Mouse (Mus musculus) embryonic fibroblast, embryonic 13.5 days (primary cell): ENCODE results near the gene Calu. TPM values are rescaled to one million over a fixed set of nuclear protein-coding genes. Genes with fewer than 3 reads are reported as not detected.

ENCODE experiments used
- H3K27ac ChIP-seq: 2 replicates; pipeline ENCODE4 v1.5.1; 2012; ENCODE audit warnings: low read length, control low read depth, inconsistent platforms; ENCODE audit not compliant: insufficient read depth
- H3K4me1 ChIP-seq: 2 replicates; pipeline ENCODE4 v1.6.1; 2011; ENCODE audit warnings: low read length; ENCODE audit not compliant: control insufficient read depth, insufficient read depth
- H3K4me3 ChIP-seq: 2 replicates; pipeline ENCODE4 v1.5.1; 2011; ENCODE audit warnings: mild to moderate bottlenecking, control low read depth, low read length; ENCODE audit not compliant: insufficient read depth
- CTCF ChIP-seq: IDR thresholded peaks from 2 replicates; pipeline ENCODE4 v1.5.1; 2011; ENCODE audit warnings: mild to moderate bottlenecking, control low read depth, low read length, moderate library complexity, borderline replicate concordance; ENCODE audit not compliant: insufficient read depth
- POLR2A ChIP-seq: IDR thresholded peaks from 2 replicates; pipeline ENCODE4 v1.6.1; 2011; ENCODE audit warnings: low read depth, mild to moderate bottlenecking, control low read depth, low read length, moderate library complexity
- polyA plus RNA-seq: library from polyadenylated mRNA; stranded (reverse); fragments of >200 nt; gene quantifications from 2 replicates; pipeline ENCODE4 v1.2.4, GENCODE M21; 2011; ENCODE audit warnings: low read depth; ENCODE audit not compliant: missing spikeins, insufficient read length

Calu gene
- polyA plus RNA-seq, 1 experiment, result 1,377 TPM

GRCm38 (mm10) chr6:29402693-29403342 lies 54.9 kb downstream of the Calu start:
- Histone ChIP-seq H3K27ac (no peak overlapping the region), H3K4me1 (no peaks in the 10 kb centered on the region), H3K4me3 (no peak overlapping the region)
- TF ChIP-seq CTCF (no peak), POLR2A (no peak)

GRCm38 (mm10) chr6:29406412-29406811 lies 58.5 kb downstream of the Calu start:
- Histone ChIP-seq H3K27ac (no peak overlapping the region), H3K4me1 (no peaks in the 10 kb centered on the region), H3K4me3 (no peak overlapping the region)
- TF ChIP-seq POLR2A (no peak), CTCF (no peak)

GRCm38 (mm10) chr6:29415446-29415845 lies 67.6 kb downstream of the Calu start:
- no peaks in the 10 kb centered on the region for H3K4me1 ChIP-seq
- TF ChIP-seq POLR2A (no peak), CTCF (no peak)
- H3K4me3 ChIP-seq, result no peak overlapping the region
- no peak overlapping the region for H3K27ac ChIP-seq

GRCm38 (mm10) chr6:29420596-29420995 lies 72.7 kb downstream of the Calu start:
- Histone ChIP-seq H3K27ac (no peak overlapping the region), H3K4me3 (no peak overlapping the region), H3K4me1 (no peaks in the 10 kb centered on the region; the same call in 1 of the 2 replicates)
- no peak for TF ChIP-seq POLR2A
- TF ChIP-seq CTCF, result no peak

- no peak for TF ChIP-seq CTCF
- TF ChIP-seq POLR2A, result no peak
- Histone ChIP-seq H3K4me1 (peaks cover 8% of the 10 kb centered on the region), H3K27ac (no peak overlapping the region), H3K4me3 (no peak overlapping the region)
Observed at GRCm38 (mm10) chr6:29425118-29425517, 77.2 kb downstream of the Calu start.

- no peak for TF ChIP-seq POLR2A
- peaks cover 12% of the 10 kb centered on the region for H3K4me1 ChIP-seq
- H3K4me3 ChIP-seq, result no peak overlapping the region
- H3K27ac ChIP-seq, result no peak overlapping the region
Observed at GRCm38 (mm10) chr6:29426331-29426730, 78.5 kb downstream of the Calu start.

Other genes starting within 250 kb of the Calu start
- gene Rbm28, start 183.1 kb upstream of the Calu start, polyA plus RNA-seq, result 44.9 and 49.9 TPM in 2 replicates
- gene Prrt4, start 168.5 kb upstream of the Calu start, polyA plus RNA-seq, result 0.16 and 0.33 TPM in 2 replicates
- 34.4 and 36.5 TPM in 2 replicates for gene Impdh1, start 131.7 kb upstream of the Calu start, polyA plus RNA-seq
- 25.3 and 27.6 TPM in 2 replicates for gene Hilpda, start 75.6 kb upstream of the Calu start, polyA plus RNA-seq
- gene Fam71f2, start 68.5 kb upstream of the Calu start, polyA plus RNA-seq, result not detected in 2 replicates
- not detected in 2 replicates for gene Fam71f1, start 28.9 kb upstream of the Calu start, polyA plus RNA-seq
- 0.40 and 0.78 TPM in 2 replicates for gene Opn1sw, start 40.4 kb downstream of the Calu start, polyA plus RNA-seq
- gene Ccdc136, start 48.2 kb downstream of the Calu start, polyA plus RNA-seq, result 25.1 and 26.7 TPM in 2 replicates
- 107 and 151 TPM in 2 replicates for gene Flnc, start 85.2 kb downstream of the Calu start, polyA plus RNA-seq
- 131 and 136 TPM in 2 replicates for gene Atp6v1f, start 119.6 kb downstream of the Calu start, polyA plus RNA-seq
- not detected in 2 replicates for gene Atp6v1fnb, start 123.4 kb downstream of the Calu start, polyA plus RNA-seq
- 5.1 and 7.1 TPM in 2 replicates for gene Kcp, start 159.9 kb downstream of the Calu start, polyA plus RNA-seq
- 4.2 and 4.7 TPM in 2 replicates for gene Irf5, start 178.6 kb downstream of the Calu start, polyA plus RNA-seq